11 mouse cellular contexts compared by ENCODE assay signal in genomic region chr11:18885036-18885728, GRCm38 (mm10).
DNase-seq lines count a peak whose midpoint lies in the region; ATAC-seq and TF ChIP-seq lines count a peak whose summit lies in the region.
"Had no signal": no experiment of that assay in that cellular context is flagged by ENCODE, and none has a peak within 500 bp of the region (broad histone marks: within the 10 kb centered on the region; RNA-seq: fewer than 3 reads in every experiment).

No protein-coding gene starts in this region.

- H3K4me1 ChIP-seq in heart, embryonic 13.5 days, result peaks cover 49% of the 10 kb centered on the region
- peaks cover 64% of the 10 kb centered on the region for H3K4me1 ChIP-seq in neural tube, embryonic 11.5 days (ENCODE audit: control insufficient read depth, insufficient read depth, low read length)
- peaks cover 0 to 6% of the 10 kb centered on the region in 2 experiments; a peak in 2 of 4 replicates for H3K4me1 ChIP-seq in liver, embryonic 14.5 days (replicated peaks; ENCODE audit: control insufficient read depth in 2 of 2, insufficient read depth in 2 of 2, low read length in 1 of 2)

- no peak for DNase-seq in heart, postnatal 10 days
- DNase-seq in neural tube, embryonic 11.5 days (ENCODE audit: low spot score), result no peak
- DNase-seq in neural tube, embryonic 10.5 days (ENCODE audit: extremely low spot score, low spot score), result no peak
- no peak for DNase-seq in liver, embryonic 14.5 days (ENCODE audit: low read depth in 3 of 3, low spot score in 3 of 3)
- no peak for DNase-seq in right cerebral cortex, postnatal 10 days (ENCODE audit: low spot score in 2 of 2)
- no peak for DNase-seq in thymus, postnatal 25 days
- DNase-seq in gastrocnemius, postnatal 36 days, result no peak
- DNase-seq: cerebellum, postnatal 14 days had no signal

- peak overlapping the region; percentile 16; the same call in 1 of the 2 replicates for H3K9ac ChIP-seq in heart, embryonic 13.5 days
- H3K9ac ChIP-seq in neural tube, embryonic 11.5 days (ENCODE audit: low read length), result no peak overlapping the region
- H3K9ac ChIP-seq in liver, embryonic 14.5 days (replicated peaks), result no peak overlapping the region

- H3K36me3 ChIP-seq in heart, embryonic 13.5 days, result peaks cover 46% of the 10 kb centered on the region
- no peaks in the 10 kb centered on the region for H3K36me3 ChIP-seq in neural tube, embryonic 11.5 days (ENCODE audit: control insufficient read depth, insufficient read depth, low read length)
- no peaks in the 10 kb centered on the region for H3K36me3 ChIP-seq in liver, embryonic 14.5 days (replicated peaks; ENCODE audit: control insufficient read depth, insufficient read depth, low read depth)

- H3K4me3 ChIP-seq in heart, embryonic 13.5 days, result no peak overlapping the region
- H3K4me3 ChIP-seq in neural tube, embryonic 11.5 days (ENCODE audit: low read depth, low read length), result peak overlapping the region; percentile 6; the same call in 1 of the 2 replicates
- no peak overlapping the region for H3K4me3 ChIP-seq in liver, embryonic 14.5 days (ENCODE audit: insufficient read depth in 1 of 2, low read depth in 2 of 2, low read length in 2 of 2)

- no peaks in the 10 kb centered on the region for H3K9me3 ChIP-seq in heart, embryonic 13.5 days
- H3K9me3 ChIP-seq in neural tube, embryonic 11.5 days (ENCODE audit: control insufficient read depth, low read length), result no peaks in the 10 kb centered on the region
- H3K9me3 ChIP-seq in liver, embryonic 14.5 days (ENCODE audit: control insufficient read depth, low read length), result no peaks in the 10 kb centered on the region

- no peak for TF ChIP-seq CTCF in liver, embryonic 14.5 days (IDR thresholded peaks at IDR 0.05; ENCODE audit: low read depth)

- 53% methylated on average over 6 of the region's 6 CpGs for WGBS in heart, embryonic 13.5 days
- 5% methylated on average over 6 of the region's 6 CpGs for WGBS in neural tube, embryonic 11.5 days
- WGBS in liver, embryonic 14.5 days (ENCODE audit: insufficient replicate concordance), result 49% methylated on average over 6 of the region's 6 CpGs

- peak overlapping the region; percentile 24 for H3K4me2 ChIP-seq in heart, embryonic 13.5 days
- peak overlapping the region; percentile 22; the same call in 1 of the 2 replicates for H3K4me2 ChIP-seq in neural tube, embryonic 11.5 days (ENCODE audit: low read depth)
- peak overlapping the region; percentile 41 for H3K4me2 ChIP-seq in liver, embryonic 14.5 days (ENCODE audit: low read depth)

- intact Hi-C loops in heart, postnatal 10 days (cut with DNase I), result no loop called here
- intact Hi-C loops in gastrocnemius, postnatal 36 days (cut with DNase I), result no loop called here

- H3K27me3 ChIP-seq in heart, embryonic 13.5 days (replicated peaks), result no peaks in the 10 kb centered on the region
- H3K27me3 ChIP-seq in neural tube, embryonic 11.5 days (ENCODE audit: control insufficient read depth, insufficient read depth, low read length), result no peaks in the 10 kb centered on the region
- H3K27me3 ChIP-seq in liver, embryonic 14.5 days (ENCODE audit: control insufficient read depth, insufficient read depth, low read length), result no peaks in the 10 kb centered on the region
- H3K27me3 ChIP-seq: Patski had no signal

- no peak for TF ChIP-seq EP300 in liver, embryonic 14.5 days (IDR thresholded peaks at IDR 0.05; ENCODE audit: low read depth)

- no peak for ATAC-seq in heart, embryonic 13.5 days (ENCODE audit: extremely low read depth, insufficient number of reproducible peaks, low FRiP score, low TSS enrichment)
- peak; percentile 6; the same call in 1 of the 2 replicates for ATAC-seq in neural tube, embryonic 11.5 days (ENCODE audit: insufficient read depth, low FRiP score, low TSS enrichment)
- ATAC-seq in liver, embryonic 14.5 days (ENCODE audit: insufficient read depth), result no peak
- ATAC-seq: Patski had no signal

- peak overlapping the region; percentile 50 for H3K27ac ChIP-seq in heart, embryonic 13.5 days (replicated peaks)
- H3K27ac ChIP-seq in neural tube, embryonic 11.5 days (ENCODE audit: low read depth, low read length), result peak overlapping the region; percentile 93
- no peak overlapping the region for H3K27ac ChIP-seq in liver, embryonic 14.5 days
- H3K27ac ChIP-seq: macrophage had no signal
